Mouse (Mus musculus): Measurements from ENCODE around the gene Gfra1. TPM values are rescaled to one million over a fixed set of nuclear protein-coding genes. Genes with fewer than 3 reads are reported as not detected.

Gene Gfra1
- polyA plus RNA-seq, 1 experiment, result 0.09 TPM

- 56% methylated on average over 1 of the region's 1 CpGs for whole genome bisulfite sequencing
These were observed 212.1 kb downstream of the Gfra1 start for GRCm38 (mm10) chr19:58243604-58244003.

DNA sequence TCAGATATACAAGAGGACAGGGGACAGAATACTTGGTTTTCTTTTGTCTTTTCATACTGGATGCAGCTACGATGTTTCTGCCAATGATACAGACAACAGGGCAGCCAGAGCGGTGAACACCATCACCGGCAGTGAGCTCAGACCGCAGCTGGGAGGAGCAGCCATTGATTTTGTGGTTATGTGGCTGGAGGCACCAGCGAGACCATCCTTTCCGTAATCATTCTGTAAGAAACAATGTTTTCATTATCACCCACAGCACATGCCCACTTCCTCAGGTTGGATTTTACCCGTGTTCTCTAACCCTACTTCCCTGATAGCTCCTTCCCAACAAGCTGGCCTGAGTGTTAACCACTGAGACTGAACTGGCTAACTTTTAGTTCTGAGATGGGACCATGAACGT is 217.4 kb downstream of the Gfra1 start:
- Histone ChIP-seq H3K4me1 (ENCODE audit: control insufficient read depth, insufficient read depth, insufficient read length) (no peaks in the 10 kb centered on the region; the same call in 1 of the 2 replicates), H3K4me3 (ENCODE audit: extremely low read depth, insufficient read depth, insufficient read length) (no peak overlapping the region), H3K36me3 (ENCODE audit: control insufficient read depth, insufficient read depth, low read length) (no peaks in the 10 kb centered on the region), H3K27ac (ENCODE audit: insufficient read depth, low read length) (no peak overlapping the region), H3K27me3 (ENCODE audit: control insufficient read depth, insufficient read depth, low read length) (no peaks in the 10 kb centered on the region)
- no peak for DNase-seq (ENCODE audit: low read depth in 1 of 2, low spot score in 2 of 2)
- 16% methylated on average over 8 of the region's 8 CpGs for WGBS
- TF ChIP-seq CTCF (IDR thresholded peaks at IDR 0.05; ENCODE audit: extremely low read depth, insufficient read depth, insufficient read length, insufficient replicate concordance), result no peak
- TF ChIP-seq POLR2A (IDR thresholded peaks at IDR 0.05; ENCODE audit: low read depth, low read length), result no peak

More at GRCm38 (mm10) chr19:58243604-58244003, 212.1 kb downstream of the Gfra1 start:
- Histone ChIP-seq H3K4me1 (ENCODE audit: control insufficient read depth, insufficient read depth, insufficient read length) (no peaks in the 10 kb centered on the region; the same call in 1 of the 2 replicates), H3K27me3 (ENCODE audit: control insufficient read depth, insufficient read depth, low read length) (no peaks in the 10 kb centered on the region), H3K4me3 (ENCODE audit: extremely low read depth, insufficient read depth, insufficient read length) (no peak overlapping the region), H3K27ac (ENCODE audit: insufficient read depth, low read length) (no peak overlapping the region), H3K36me3 (ENCODE audit: control insufficient read depth, insufficient read depth, low read length) (no peaks in the 10 kb centered on the region)
- no peak for TF ChIP-seq POLR2A (IDR thresholded peaks at IDR 0.05; ENCODE audit: low read depth, low read length)
- TF ChIP-seq CTCF (IDR thresholded peaks at IDR 0.05; ENCODE audit: extremely low read depth, insufficient read depth, insufficient read length, insufficient replicate concordance), result no peak
- DNase-seq (ENCODE audit: low read depth in 1 of 2, low spot score in 2 of 2), result no peak

DNA sequence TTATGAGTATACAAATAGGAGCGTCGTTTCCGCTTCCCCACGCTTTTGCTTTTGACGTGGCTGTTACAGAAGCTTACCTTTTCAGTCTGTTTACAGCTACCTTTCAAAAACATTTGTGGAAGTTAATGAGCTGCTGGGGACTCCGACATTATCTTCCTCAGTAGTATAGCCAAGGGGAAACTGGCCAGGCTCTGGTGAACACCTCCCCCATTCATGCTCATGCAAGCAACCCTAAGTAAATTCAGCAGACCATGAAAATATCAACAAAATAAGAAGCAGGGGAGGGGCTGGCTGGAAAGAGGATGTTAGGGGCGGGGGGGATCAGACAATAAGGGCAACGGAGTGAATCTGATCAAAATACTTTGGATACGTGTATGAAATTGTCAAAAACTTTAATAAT is 228.0 kb downstream of the Gfra1 start:
- 78% methylated on average over 9 of the region's 9 CpGs for WGBS
- Histone ChIP-seq H3K4me3 (ENCODE audit: extremely low read depth, insufficient read depth, insufficient read length) (no peak overlapping the region), H3K27ac (ENCODE audit: insufficient read depth, low read length) (no peak overlapping the region), H3K4me1 (ENCODE audit: control insufficient read depth, insufficient read depth, insufficient read length) (no peaks in the 10 kb centered on the region), H3K27me3 (ENCODE audit: control insufficient read depth, insufficient read depth, low read length) (no peaks in the 10 kb centered on the region), H3K36me3 (ENCODE audit: control insufficient read depth, insufficient read depth, low read length) (no peaks in the 10 kb centered on the region)
- DNase-seq (ENCODE audit: low read depth in 1 of 2, low spot score in 2 of 2), result no peak
- TF ChIP-seq CTCF (IDR thresholded peaks at IDR 0.05; ENCODE audit: extremely low read depth, insufficient read depth, insufficient read length, insufficient replicate concordance) (no peak), POLR2A (IDR thresholded peaks at IDR 0.05; ENCODE audit: low read depth, low read length) (no peak)

DNA sequence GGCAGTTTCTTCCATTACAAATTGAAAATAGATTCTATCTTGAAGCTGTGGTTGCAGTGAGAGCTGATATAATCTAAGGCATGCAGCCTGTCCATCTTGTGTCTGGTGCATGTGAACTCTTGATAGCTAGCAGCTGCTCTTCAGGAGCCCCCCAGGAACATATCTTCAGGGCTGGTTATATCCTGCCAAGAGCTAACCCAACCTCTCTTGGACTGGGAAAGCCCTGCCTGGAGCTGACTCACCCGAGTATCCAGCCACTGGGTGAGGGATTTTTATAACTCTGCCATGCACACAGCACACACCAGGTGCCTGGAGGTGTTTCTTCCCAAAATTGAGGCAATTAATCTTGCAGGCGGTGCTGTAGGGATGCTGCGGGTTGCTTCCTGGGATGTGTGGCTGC is 228.8 kb downstream of the Gfra1 start:
- no peak for TF ChIP-seq POLR2A (IDR thresholded peaks at IDR 0.05; ENCODE audit: low read depth, low read length)
- no peak for TF ChIP-seq CTCF (IDR thresholded peaks at IDR 0.05; ENCODE audit: extremely low read depth, insufficient read depth, insufficient read length, insufficient replicate concordance)
- WGBS, result 70% methylated on average over 3 of the region's 3 CpGs
- Histone ChIP-seq H3K4me1 (ENCODE audit: control insufficient read depth, insufficient read depth, insufficient read length) (no peaks in the 10 kb centered on the region), H3K27me3 (ENCODE audit: control insufficient read depth, insufficient read depth, low read length) (no peaks in the 10 kb centered on the region), H3K4me3 (ENCODE audit: extremely low read depth, insufficient read depth, insufficient read length) (no peak overlapping the region), H3K27ac (ENCODE audit: insufficient read depth, low read length) (no peak overlapping the region), H3K36me3 (ENCODE audit: control insufficient read depth, insufficient read depth, low read length) (no peaks in the 10 kb centered on the region)
- DNase-seq (ENCODE audit: low read depth in 1 of 2, low spot score in 2 of 2), result no peak

- Histone ChIP-seq H3K4me1 (ENCODE audit: control insufficient read depth, insufficient read depth, insufficient read length) (no peaks in the 10 kb centered on the region), H3K27ac (ENCODE audit: insufficient read depth, low read length) (no peak overlapping the region), H3K36me3 (ENCODE audit: control insufficient read depth, insufficient read depth, low read length) (no peaks in the 10 kb centered on the region), H3K4me3 (ENCODE audit: extremely low read depth, insufficient read depth, insufficient read length) (no peak overlapping the region), H3K27me3 (ENCODE audit: control insufficient read depth, insufficient read depth, low read length) (no peaks in the 10 kb centered on the region)
- WGBS, result 90% methylated on average over 25 of the region's 25 CpGs
- TF ChIP-seq POLR2A (IDR thresholded peaks at IDR 0.05; ENCODE audit: low read depth, low read length) (no peak), CTCF (IDR thresholded peaks at IDR 0.05; ENCODE audit: extremely low read depth, insufficient read depth, insufficient read length, insufficient replicate concordance) (no peak)
- no peak for DNase-seq (ENCODE audit: low read depth in 1 of 2, low spot score in 2 of 2)
These were observed 235.5 kb downstream of the Gfra1 start for GRCm38 (mm10) chr19:58220061-58220831.

GRCm38 (mm10) chr19:58217591-58217990 is 238.1 kb downstream of the Gfra1 start:
- Histone ChIP-seq H3K4me1 (ENCODE audit: control insufficient read depth, insufficient read depth, insufficient read length) (no peaks in the 10 kb centered on the region), H3K4me3 (ENCODE audit: extremely low read depth, insufficient read depth, insufficient read length) (no peak overlapping the region), H3K27me3 (ENCODE audit: control insufficient read depth, insufficient read depth, low read length) (no peaks in the 10 kb centered on the region), H3K36me3 (ENCODE audit: control insufficient read depth, insufficient read depth, low read length) (no peaks in the 10 kb centered on the region), H3K27ac (ENCODE audit: insufficient read depth, low read length) (no peak overlapping the region)
- TF ChIP-seq POLR2A (IDR thresholded peaks at IDR 0.05; ENCODE audit: low read depth, low read length) (no peak), CTCF (IDR thresholded peaks at IDR 0.05; ENCODE audit: extremely low read depth, insufficient read depth, insufficient read length, insufficient replicate concordance) (no peak)
- no peak for DNase-seq (ENCODE audit: low read depth in 1 of 2, low spot score in 2 of 2)
- 84% methylated on average over 4 of the region's 4 CpGs for WGBS

- DNase-seq (ENCODE audit: low read depth in 1 of 2, low spot score in 2 of 2), result no peak
- Histone ChIP-seq H3K36me3 (ENCODE audit: control insufficient read depth, insufficient read depth, low read length) (no peaks in the 10 kb centered on the region), H3K4me3 (ENCODE audit: extremely low read depth, insufficient read depth, insufficient read length) (no peak overlapping the region), H3K4me1 (ENCODE audit: control insufficient read depth, insufficient read depth, insufficient read length) (no peaks in the 10 kb centered on the region), H3K27ac (ENCODE audit: insufficient read depth, low read length) (no peak overlapping the region), H3K27me3 (ENCODE audit: control insufficient read depth, insufficient read depth, low read length) (no peaks in the 10 kb centered on the region)
- no peak for TF ChIP-seq CTCF (IDR thresholded peaks at IDR 0.05; ENCODE audit: extremely low read depth, insufficient read depth, insufficient read length, insufficient replicate concordance)
- no peak for TF ChIP-seq POLR2A (IDR thresholded peaks at IDR 0.05; ENCODE audit: low read depth, low read length)
- WGBS, result 90% methylated on average over 10 of the region's 10 CpGs
These were observed 249.1 kb downstream of the Gfra1 start for GRCm38 (mm10) chr19:58206496-58207044.

Measured in spleen, adult 2 months (tissue).